Mouse (Mus musculus): ENCODE results near the gene Npas1.

Gene Npas1

GRCm38 (mm10) chr7:16472116-16472709 lies 5.3 kb downstream of the Npas1 start:
- DNase-seq (ENCODE audit: inconsistent age in 2 of 2, low spot score in 1 of 2) = no peak

GRCm38 (mm10) chr7:16471549-16471948 lies 6.0 kb downstream of the Npas1 start:
- DNase-seq (ENCODE audit: inconsistent age in 2 of 2, low spot score in 1 of 2) = peak in 1 of 2 experiments; percentile 51

GRCm38 (mm10) chr7:16468115-16468514 lies 9.4 kb downstream of the Npas1 start:
- no peak for DNase-seq (ENCODE audit: inconsistent age in 2 of 2, low spot score in 1 of 2)

GRCm38 (mm10) chr7:16466565-16466964 lies 11.0 kb downstream of the Npas1 start:
- DNase-seq (ENCODE audit: inconsistent age in 2 of 2, low spot score in 1 of 2) = no peak

- DNase-seq (ENCODE audit: inconsistent age in 2 of 2, low spot score in 1 of 2) = no peak
Measured at GRCm38 (mm10) chr7:16465568-16465967, 12.0 kb downstream of the Npas1 start.

- peak; percentile 61 to 87 for DNase-seq (ENCODE audit: inconsistent age in 2 of 2, low spot score in 1 of 2)
Measured at GRCm38 (mm10) chr7:16465160-16465559, 12.4 kb downstream of the Npas1 start.

GRCm38 (mm10) chr7:16463214-16463613 lies 14.3 kb downstream of the Npas1 start:
- peak; percentile 74 to 91 for DNase-seq (ENCODE audit: inconsistent age in 2 of 2, low spot score in 1 of 2)

GRCm38 (mm10) chr7:16461705-16462104 lies 15.8 kb downstream of the Npas1 start:
- no peak for DNase-seq (ENCODE audit: inconsistent age in 2 of 2, low spot score in 1 of 2)

GRCm38 (mm10) chr7:16461151-16461550 lies 16.4 kb downstream of the Npas1 start:
- DNase-seq (ENCODE audit: inconsistent age in 2 of 2, low spot score in 1 of 2) = no peak

GRCm38 (mm10) chr7:16460566-16460965 lies 17.0 kb downstream of the Npas1 start:
- no peak for DNase-seq (ENCODE audit: inconsistent age in 2 of 2, low spot score in 1 of 2)

- DNase-seq (ENCODE audit: inconsistent age in 2 of 2, low spot score in 1 of 2) = no peak
Measured at GRCm38 (mm10) chr7:16456289-16456688, 21.2 kb downstream of the Npas1 start.

- no peak for DNase-seq (ENCODE audit: inconsistent age in 2 of 2, low spot score in 1 of 2)
Measured at GRCm38 (mm10) chr7:16455016-16455415, 22.5 kb downstream of the Npas1 start.

- DNase-seq (ENCODE audit: inconsistent age in 2 of 2, low spot score in 1 of 2) = peak; percentile 50 to 84
Measured at GRCm38 (mm10) chr7:16453118-16453711, 24.3 kb downstream of the Npas1 start.

GRCm38 (mm10) chr7:16452587-16453073 lies 24.9 kb downstream of the Npas1 start, which contains the start of gene Tmem160:
Tmem160 (plus strand) TSS chr7:16452779.
- peak; percentile 92 to 95 for DNase-seq (ENCODE audit: inconsistent age in 2 of 2, low spot score in 1 of 2)

GRCm38 (mm10) chr7:16451656-16452055 lies 25.9 kb downstream of the Npas1 start:
- peak; percentile 75 to 86 for DNase-seq (ENCODE audit: inconsistent age in 2 of 2, low spot score in 1 of 2)

- DNase-seq (ENCODE audit: inconsistent age in 2 of 2, low spot score in 1 of 2) = no peak
Measured at GRCm38 (mm10) chr7:16441241-16441640, 36.3 kb downstream of the Npas1 start.

- DNase-seq (ENCODE audit: inconsistent age in 2 of 2, low spot score in 1 of 2) = no peak
Measured at GRCm38 (mm10) chr7:16435088-16435487, 42.4 kb downstream of the Npas1 start.

- no peak for DNase-seq (ENCODE audit: inconsistent age in 2 of 2, low spot score in 1 of 2)
Measured at GRCm38 (mm10) chr7:16433352-16433971, 44.1 kb downstream of the Npas1 start.

- peak; percentile 81 to 92 for DNase-seq (ENCODE audit: inconsistent age in 2 of 2, low spot score in 1 of 2)
Measured at GRCm38 (mm10) chr7:16426129-16426729, 51.3 kb downstream of the Npas1 start.

GRCm38 (mm10) chr7:16425721-16426120 lies 51.8 kb downstream of the Npas1 start:
- DNase-seq (ENCODE audit: inconsistent age in 2 of 2, low spot score in 1 of 2) = no peak

GRCm38 (mm10) chr7:16423731-16424130 lies 53.8 kb downstream of the Npas1 start:
- no peak for DNase-seq (ENCODE audit: inconsistent age in 2 of 2, low spot score in 1 of 2)
